In the genomic region with DNA sequence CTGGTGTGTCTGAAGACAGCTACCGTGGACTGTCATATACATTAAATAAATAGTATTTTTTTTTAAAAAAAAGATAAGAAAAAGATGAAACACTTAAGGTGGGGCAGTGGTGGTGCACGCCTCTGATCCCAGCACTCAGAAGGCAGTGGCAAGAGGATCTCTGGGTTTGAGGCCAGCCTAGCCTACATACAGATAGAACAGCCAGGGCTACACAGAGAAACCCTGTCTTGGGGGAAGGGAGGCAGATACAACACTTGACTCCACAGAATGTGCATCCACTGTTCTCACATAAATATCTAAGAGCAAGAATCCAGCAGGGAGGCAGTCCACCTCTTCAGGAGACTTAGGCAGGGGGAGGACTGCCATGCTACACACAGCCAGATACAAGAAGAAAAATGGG, we compare ENCODE assay signal across 8 mouse cellular contexts. TPM values are rescaled to one million over a fixed set of nuclear protein-coding genes. Genes with fewer than 3 reads are reported as not detected.
A peak's percentile ranks its signal among the peaks of the same experiment; 100 is the strongest.
DNase-seq lines count a peak whose midpoint lies in the region; ATAC-seq and TF ChIP-seq lines count a peak whose summit lies in the region.

No protein-coding gene starts in this region.

- peak overlapping the region; percentile 77 for H3K4me2 ChIP-seq in lung, embryonic 15.5 days
- H3K4me2 ChIP-seq in forebrain, embryonic 11.5 days (ENCODE audit: low read depth, low read length, severe bottlenecking) = peak overlapping the region; percentile 12; the same call in 1 of the 2 replicates
- peak overlapping the region; percentile 71 for H3K4me2 ChIP-seq in limb, embryonic 14.5 days (replicated peaks; ENCODE audit: low read depth, low read length, severe bottlenecking)

- H3K36me3 ChIP-seq in lung, embryonic 15.5 days = no peaks in the 10 kb centered on the region
- no peaks in the 10 kb centered on the region for H3K36me3 ChIP-seq in forebrain, embryonic 11.5 days (ENCODE audit: control insufficient read depth, insufficient read depth, low read length)
- no peaks in the 10 kb centered on the region for H3K36me3 ChIP-seq in limb, embryonic 14.5 days (ENCODE audit: control insufficient read depth, insufficient read depth, low read length)

- 57% methylated on average over 2 of the region's 2 CpGs for WGBS in lung, embryonic 15.5 days
- 91% methylated on average over 2 of the region's 2 CpGs for WGBS in forebrain, embryonic 11.5 days
- 94% methylated on average over 2 of the region's 2 CpGs for WGBS in limb, embryonic 14.5 days

- H3K27ac ChIP-seq in lung, embryonic 15.5 days = no peak overlapping the region
- H3K27ac ChIP-seq in forebrain, embryonic 11.5 days (ENCODE audit: low read depth, low read length) = no peak overlapping the region
- H3K27ac ChIP-seq in limb, embryonic 14.5 days (replicated peaks; ENCODE audit: low read depth, low read length) = no peak overlapping the region

- no peak for TF ChIP-seq POLR2A in limb, embryonic 14.5 days (IDR thresholded peaks at IDR 0.05; ENCODE audit: borderline replicate concordance, extremely low read depth, insufficient read depth, insufficient read length)

- DNase-seq in lung, postnatal 25 days (ENCODE audit: low spot score) = no peak
- DNase-seq in forebrain, embryonic 11.5 days (ENCODE audit: low spot score) = no peak
- DNase-seq in limb, embryonic 14.5 days (ENCODE audit: low spot score) = no peak
- DNase-seq in spleen, postnatal 4 days (ENCODE audit: low spot score in 2 of 2) = peak; percentile 24 to 67
- DNase-seq in left cerebral cortex, adult 18-20 months (ENCODE audit: low spot score in 2 of 2) = no peak
- no peak for DNase-seq in left cerebral cortex, adult 8-10 months (ENCODE audit: low spot score in 2 of 2)
- DNase-seq in layer of hippocampus, postnatal 14 days (ENCODE audit: low spot score in 2 of 2) = no peak

- no peak for ATAC-seq in lung, embryonic 15.5 days (ENCODE audit: borderline replicate concordance, extremely low read depth, low FRiP score, low TSS enrichment)
- ATAC-seq in forebrain, embryonic 11.5 days (replicated peaks; ENCODE audit: low FRiP score) = no peak
- ATAC-seq in limb, embryonic 14.5 days (ENCODE audit: low FRiP score, low read depth) = no peak

- no peaks in the 10 kb centered on the region for H3K9me3 ChIP-seq in lung, embryonic 15.5 days
- H3K9me3 ChIP-seq in forebrain, embryonic 11.5 days (ENCODE audit: control insufficient read depth, low read length) = no peaks in the 10 kb centered on the region
- H3K9me3 ChIP-seq in limb, embryonic 14.5 days (ENCODE audit: control insufficient read depth, low read length) = no peaks in the 10 kb centered on the region

- H3K9ac ChIP-seq in lung, embryonic 15.5 days = peak overlapping the region; percentile 4; the same call in 1 of the 2 replicates
- no peak overlapping the region for H3K9ac ChIP-seq in forebrain, embryonic 11.5 days (ENCODE audit: low read length)
- H3K9ac ChIP-seq in limb, embryonic 14.5 days (ENCODE audit: low read depth, low read length, severe bottlenecking) = 0 out of 2 replicates have a peak overlapping the region, but pooled peaks have one; percentile 3

- peak overlapping the region; percentile 90 for H3K4me3 ChIP-seq in lung, embryonic 15.5 days
- no peak overlapping the region for H3K4me3 ChIP-seq in forebrain, embryonic 11.5 days (ENCODE audit: low read depth, low read length)
- H3K4me3 ChIP-seq in limb, embryonic 14.5 days (replicated peaks; ENCODE audit: low read length) = peak overlapping the region; percentile 92; the same call in 1 of the 2 replicates

- H3K27me3 ChIP-seq in lung, embryonic 15.5 days = no peaks in the 10 kb centered on the region
- H3K27me3 ChIP-seq in forebrain, embryonic 11.5 days (ENCODE audit: control insufficient read depth, insufficient read depth, low read length) = no peaks in the 10 kb centered on the region
- H3K27me3 ChIP-seq in limb, embryonic 14.5 days (ENCODE audit: control insufficient read depth, insufficient read depth, low read length) = no peaks in the 10 kb centered on the region

- H3K4me1 ChIP-seq in lung, embryonic 15.5 days = peaks cover 38% of the 10 kb centered on the region
- no peaks in the 10 kb centered on the region; the same call in 1 of the 2 replicates for H3K4me1 ChIP-seq in forebrain, embryonic 11.5 days (replicated peaks; ENCODE audit: control insufficient read depth, insufficient read depth, low read length)
- H3K4me1 ChIP-seq in limb, embryonic 14.5 days (ENCODE audit: control insufficient read depth, insufficient read depth, low read length) = peaks cover 28% of the 10 kb centered on the region

RNA-seq across cellular contexts. Expression of gene Arhgef12, which starts 4.1 kb away (rescaled TPM):
- polyA plus RNA-seq in lung, embryonic 15.5 days (2015; fragmentation: Nextera tagmentation; extraction: Ambion mirVana) = 12.5 and 14.3 TPM in 2 replicates
- 14.6 and 14.8 TPM in 2 replicates for polyA plus RNA-seq in forebrain, embryonic 11.5 days (2014; fragmentation: Nextera tagmentation; extraction: Ambion mirVana)
- 26.1 and 26.9 TPM in 2 replicates for polyA plus RNA-seq in limb, embryonic 14.5 days (2012; rRNA removed)
- 15.7 and 18.6 TPM in 2 replicates for polyA plus RNA-seq in limb, embryonic 14.5 days (2014; fragmentation: Nextera tagmentation; extraction: Ambion mirVana)
- 100 to 1,000 TPM; 144 to 145 TPM for total RNA-seq in left cerebral cortex, adult 18-20 months (2021)
- total RNA-seq in left cerebral cortex, adult 8-10 months (2022) = 100 to 1,000 TPM; 152 to 184 (median 161) TPM
- total RNA-seq in layer of hippocampus, postnatal 14 days (2021) = 100 to 1,000 TPM; 151 to 163 TPM

RNA-seq across cellular contexts. Expression of gene Tmem136, which starts 13.4 kb away (rescaled TPM):
- polyA plus RNA-seq in lung, embryonic 15.5 days (2015; fragmentation: Nextera tagmentation; extraction: Ambion mirVana) = 3.7 and 4.0 TPM in 2 replicates
- polyA plus RNA-seq in forebrain, embryonic 11.5 days (2014; fragmentation: Nextera tagmentation; extraction: Ambion mirVana) = 13.5 and 13.8 TPM in 2 replicates
- 16.3 and 19.6 TPM in 2 replicates for polyA plus RNA-seq in limb, embryonic 14.5 days (2012; rRNA removed)
- 7.7 and 9.6 TPM in 2 replicates for polyA plus RNA-seq in limb, embryonic 14.5 days (2014; fragmentation: Nextera tagmentation; extraction: Ambion mirVana)
- total RNA-seq in left cerebral cortex, adult 18-20 months (2021) = 10 to 100 TPM; 15.9 to 20.7 TPM
- 10 to 100 TPM; 14.8 to 18.3 (median 15.7) TPM for total RNA-seq in left cerebral cortex, adult 8-10 months (2022)
- 10 to 100 TPM; 19.9 TPM for total RNA-seq in layer of hippocampus, postnatal 14 days (2021)

Comparison
In these comparisons a context has a peak if more than half of its experiments do, and no peak if none do; other contexts are left out.
1. H3K4me2 ChIP-seq: peak in every context shown above with its lines; median percentile 77 in lung, embryonic 15.5 days; 71 in limb, embryonic 14.5 days; 12 in forebrain, embryonic 11.5 days.
2. DNase-seq: peak in spleen, postnatal 4 days (2 of 2); none in lung, postnatal 25 days (single experiment), forebrain, embryonic 11.5 days (single experiment), limb, embryonic 14.5 days (single experiment), left cerebral cortex, adult 18-20 months (0 of 2), left cerebral cortex, adult 8-10 months (0 of 2) and layer of hippocampus, postnatal 14 days (0 of 2).